Mouse (Mus musculus) liver, adult 2 months (tissue): ENCODE results near the gene Ccpg1. TPM values are rescaled to one million over a fixed set of nuclear protein-coding genes. Genes with fewer than 3 reads are reported as not detected.

Experiments
- DNase-seq: peaks from one replicate; pipeline ENCODE4 v3.0.0-alpha.2; 2011; ENCODE audit warnings: low read depth, low spot score; ENCODE audit errors: extremely low read depth
- H3K27ac ChIP-seq: fragments of 200-500 bp; replicated peaks from 2 replicates; pipeline ENCODE4 v1.5.1; 2012; ENCODE audit warnings: low read depth, mild to moderate bottlenecking, control low read depth, inconsistent platforms, low read length; ENCODE audit not compliant: insufficient read depth
- H3K27me3 ChIP-seq: fragments of 200-500 bp; 2 replicates; pipeline ENCODE4 v1.6.1; 2012; ENCODE audit warnings: mild to moderate bottlenecking, moderate library complexity, low read length, inconsistent platforms; ENCODE audit not compliant: control insufficient read depth, insufficient read depth
- H3K36me3 ChIP-seq: fragments of 200-500 bp; 2 replicates; pipeline ENCODE4 v1.6.1; 2012; ENCODE audit warnings: low read length, inconsistent platforms; ENCODE audit not compliant: control insufficient read depth, insufficient read depth
- H3K4me1 ChIP-seq: fragments of 200-500 bp; 2 replicates; pipeline ENCODE4 v1.6.1; 2011; ENCODE audit warnings: low read length; ENCODE audit not compliant: control insufficient read depth, insufficient read depth
- H3K4me3 ChIP-seq: fragments of 200-500 bp; 2 replicates; pipeline ENCODE4 v1.5.1; 2011; ENCODE audit warnings: low read depth, mild to moderate bottlenecking, control low read depth, low read length, moderate library complexity; ENCODE audit not compliant: insufficient read depth
- H3K79me2 ChIP-seq: fragments of 200-500 bp; 2 replicates; pipeline ENCODE4 v1.6.1; 2012; ENCODE audit warnings: inconsistent platforms, mild to moderate bottlenecking, low read length, moderate library complexity; ENCODE audit not compliant: control insufficient read depth, insufficient read depth
- H3K9ac ChIP-seq: fragments of 200-500 bp; 2 replicates; pipeline ENCODE4 v1.6.1; 2012; ENCODE audit warnings: low read depth, mild to moderate bottlenecking, control low read depth, inconsistent platforms, low read length
- CTCF ChIP-seq: fragments of 200-500 bp; IDR thresholded peaks from 2 replicates; pipeline ENCODE4 v1.5.1; 2011; ENCODE audit warnings: low read depth, low read length, control low read depth
- POLR2A ChIP-seq: fragments of 200-500 bp; IDR thresholded peaks from 2 replicates; pipeline ENCODE4 v1.6.1; 2011; ENCODE audit warnings: low read length, control low read depth; ENCODE audit not compliant: insufficient read depth; ENCODE audit errors: extremely low read depth
- WGBS: fragments of 180-500 bp; shearing (Covaris S2); methylation state at CpG from one replicate; pipeline ENCODE4 v1.1.7; 2018; 5-methylcytosine and 5-hydroxymethylcytosine counted together
- polyA plus RNA-seq: library from polyadenylated mRNA; depleted of rRNA; stranded (reverse); fragments of >200 nt; gene quantifications from 2 replicates; pipeline ENCODE4 v1.2.3, GENCODE M21; 2012
- total RNA-seq: library from RNA; depleted of rRNA; stranded (reverse); fragments of >200 nt; gene quantifications from 2 replicates; pipeline ENCODE4 v1.2.3, GENCODE M21; 2014

The Ccpg1 gene
- total and polyA plus RNA-seq, 2 experiments, result 6.7 to 46.1 TPM

- peak within 1 kb of the TSS; percentile 65 for H3K9ac ChIP-seq
- WGBS, result under 1% methylated on average over 41 of the region's 41 CpGs
- H3K36me3 ChIP-seq, result no peaks in the 10 kb centered on the region
- no peak within 1 kb of the TSS; the same call in 1 of the 2 replicates for H3K27ac ChIP-seq
- TF ChIP-seq CTCF, result peak; percentile 97
- 0 out of 2 replicates have a peak, but pooled peaks have one; percentile 26 for TF ChIP-seq POLR2A
- peaks cover 7% of the 10 kb centered on the region for H3K4me1 ChIP-seq
- peaks cover 6% of the 10 kb centered on the region; the same call in 1 of the 2 replicates for H3K79me2 ChIP-seq
- DNase-seq, result peak; percentile 63
- no peaks in the 10 kb centered on the region for H3K27me3 ChIP-seq
- peak within 1 kb of the TSS; percentile 65 for H3K4me3 ChIP-seq
Observed at GRCm38 (mm10) chr9:73044146-73045079, 59.2 kb downstream of the Ccpg1 start, which contains the start of gene Rab27a. Gene Rab27a, plus strand, starts transcription at chr9:73044854.

GRCm38 (mm10) chr9:73045204-73045603 lies 60.0 kb downstream of the Ccpg1 start:
- TF ChIP-seq CTCF (no peak), POLR2A (no peak)
- H3K4me1 ChIP-seq, result peaks cover 4% of the 10 kb centered on the region
- H3K9ac ChIP-seq, result peak overlapping the region; percentile 65; the same call in 1 of the 2 replicates
- H3K27ac ChIP-seq, result no peak overlapping the region; the same call in 1 of the 2 replicates
- peak overlapping the region; percentile 65; the same call in 1 of the 2 replicates for H3K4me3 ChIP-seq
- H3K36me3 ChIP-seq, result no peaks in the 10 kb centered on the region
- H3K27me3 ChIP-seq, result no peaks in the 10 kb centered on the region
- peaks cover 3% of the 10 kb centered on the region; the same call in 1 of the 2 replicates for H3K79me2 ChIP-seq
- WGBS, result 27% methylated on average over 7 of the region's 7 CpGs
- no peak for DNase-seq

- TF ChIP-seq POLR2A (no peak), CTCF (no peak)
Observed at GRCm38 (mm10) chr9:73045711-73046110, 60.5 kb downstream of the Ccpg1 start.

GRCm38 (mm10) chr9:73047906-73048305 lies 62.7 kb downstream of the Ccpg1 start:
- H3K9ac ChIP-seq, result no peak overlapping the region
- TF ChIP-seq POLR2A, result no peak
- TF ChIP-seq CTCF, result no peak
- H3K4me1 ChIP-seq, result no peaks in the 10 kb centered on the region
- no peaks in the 10 kb centered on the region for H3K36me3 ChIP-seq
- no peak overlapping the region for H3K4me3 ChIP-seq
- H3K79me2 ChIP-seq, result no peaks in the 10 kb centered on the region
- H3K27ac ChIP-seq, result 0 out of 2 replicates have a peak overlapping the region, but pooled peaks have one; percentile 34
- H3K27me3 ChIP-seq, result no peaks in the 10 kb centered on the region
- no peak for DNase-seq
- WGBS, result 93% methylated on average over 2 of the region's 2 CpGs

More at GRCm38 (mm10) chr9:73045711-73046110, 60.5 kb downstream of the Ccpg1 start:
- peak overlapping the region; percentile 18 for H3K4me3 ChIP-seq
- 64% methylated on average over 10 of the region's 10 CpGs for WGBS
- H3K9ac ChIP-seq, result peak overlapping the region; percentile 29; the same call in 1 of the 2 replicates
- no peaks in the 10 kb centered on the region for H3K27me3 ChIP-seq
- DNase-seq, result no peak
- no peaks in the 10 kb centered on the region for H3K4me1 ChIP-seq
- H3K79me2 ChIP-seq, result no peaks in the 10 kb centered on the region
- H3K36me3 ChIP-seq, result no peaks in the 10 kb centered on the region
- H3K27ac ChIP-seq, result no peak overlapping the region

- no peaks in the 10 kb centered on the region for H3K36me3 ChIP-seq
- no peak overlapping the region for H3K4me3 ChIP-seq
- no peaks in the 10 kb centered on the region for H3K79me2 ChIP-seq
- H3K9ac ChIP-seq, result no peak overlapping the region
- no peaks in the 10 kb centered on the region for H3K27me3 ChIP-seq
- DNase-seq, result no peak
- H3K27ac ChIP-seq, result no peak overlapping the region
- WGBS, result 66% methylated on average over 4 of the region's 4 CpGs
- TF ChIP-seq POLR2A (no peak), CTCF (no peak)
- no peaks in the 10 kb centered on the region for H3K4me1 ChIP-seq
Observed at GRCm38 (mm10) chr9:73048927-73049326, 63.7 kb downstream of the Ccpg1 start.

GRCm38 (mm10) chr9:73049833-73050232 lies 64.6 kb downstream of the Ccpg1 start:
- TF ChIP-seq POLR2A (no peak), CTCF (no peak)
- Histone ChIP-seq H3K27ac (no peak overlapping the region), H3K79me2 (peaks cover 2% of the 10 kb centered on the region; the same call in 1 of the 2 replicates), H3K36me3 (no peaks in the 10 kb centered on the region), H3K4me3 (no peak overlapping the region), H3K27me3 (no peaks in the 10 kb centered on the region), H3K4me1 (no peaks in the 10 kb centered on the region), H3K9ac (no peak overlapping the region)
- DNase-seq, result no peak
- WGBS, result 53% methylated on average over 5 of the region's 5 CpGs
